ENCODE assay signal across 21 mouse cellular contexts in genomic region chr10:58328517-58329108, GRCm38 (mm10). TPM values are rescaled to one million over a fixed set of nuclear protein-coding genes. Genes with fewer than 3 reads are reported as not detected.
DNase-seq lines count a peak whose midpoint lies in the region; ATAC-seq and TF ChIP-seq lines count a peak whose summit lies in the region.
"Had no signal": no experiment of that assay in that cellular context is flagged by ENCODE, and none has a peak within 500 bp of the region (broad histone marks: within the 10 kb centered on the region; RNA-seq: fewer than 3 reads in every experiment).

No protein-coding gene starts in this region.

- no peaks in the 10 kb centered on the region for H3K36me3 ChIP-seq in liver, embryonic 14.5 days (replicated peaks; ENCODE audit: control insufficient read depth, insufficient read depth, low read depth)
- H3K36me3 ChIP-seq in liver, embryonic 12.5 days, result peaks cover 4% of the 10 kb centered on the region
- H3K36me3 ChIP-seq in kidney, embryonic 16.5 days (ENCODE audit: insufficient read depth, low read length), result no peaks in the 10 kb centered on the region
- H3K36me3 ChIP-seq in liver, embryonic 16.5 days (ENCODE audit: control insufficient read depth, insufficient read depth), result no peaks in the 10 kb centered on the region
- H3K36me3 ChIP-seq: heart, embryonic 15.5 days; midbrain, embryonic 15.5 days had no signal

- TF ChIP-seq CTCF in liver, embryonic 14.5 days (IDR thresholded peaks at IDR 0.05; ENCODE audit: low read depth), result no peak

- H3K27me3 ChIP-seq in liver, embryonic 14.5 days (ENCODE audit: control insufficient read depth, insufficient read depth, low read length), result no peaks in the 10 kb centered on the region
- no peaks in the 10 kb centered on the region for H3K27me3 ChIP-seq in liver, embryonic 12.5 days (replicated peaks)
- no peaks in the 10 kb centered on the region for H3K27me3 ChIP-seq in kidney, embryonic 16.5 days (ENCODE audit: insufficient read depth, low read length)
- H3K27me3 ChIP-seq in liver, embryonic 16.5 days (ENCODE audit: control insufficient read depth, insufficient read depth, low read depth, low read length), result no peaks in the 10 kb centered on the region
- H3K27me3 ChIP-seq: forebrain, embryonic 13.5 days; heart, embryonic 15.5 days; midbrain, embryonic 15.5 days had no signal

- H3K4me1 ChIP-seq in liver, embryonic 14.5 days (replicated peaks; ENCODE audit: control insufficient read depth in 2 of 2, insufficient read depth in 2 of 2, low read length in 1 of 2), result peaks cover 16 to 30% of the 10 kb centered on the region in 2 experiments
- H3K4me1 ChIP-seq in liver, embryonic 12.5 days, result peaks cover 53% of the 10 kb centered on the region
- peaks cover 19% of the 10 kb centered on the region for H3K4me1 ChIP-seq in kidney, embryonic 16.5 days (ENCODE audit: insufficient read depth, low read length)
- H3K4me1 ChIP-seq in liver, embryonic 16.5 days (ENCODE audit: control insufficient read depth, low read depth, low read length), result peaks cover 19% of the 10 kb centered on the region

- intact Hi-C loops in left cerebral cortex, postnatal 10 days (cut with DNase I), result no loop called here

- H3K4me3 ChIP-seq in liver, embryonic 14.5 days (ENCODE audit: insufficient read depth in 1 of 2, low read depth in 2 of 2, low read length in 2 of 2), result no peak overlapping the region
- no peak overlapping the region for H3K4me3 ChIP-seq in liver, embryonic 12.5 days
- H3K4me3 ChIP-seq in kidney, embryonic 16.5 days (ENCODE audit: low read length), result no peak overlapping the region
- no peak overlapping the region for H3K4me3 ChIP-seq in liver, embryonic 16.5 days (ENCODE audit: low read depth, low read length)
- H3K4me3 ChIP-seq: erythroblast, embryonic 14.5 days; forebrain, embryonic 13.5 days; heart, adult 2 months; heart, embryonic 15.5 days; layer of hippocampus, adult 2 months; midbrain, embryonic 15.5 days; myocyte had no signal

- no peak overlapping the region for H3K9ac ChIP-seq in liver, embryonic 14.5 days (replicated peaks)
- H3K9ac ChIP-seq in liver, embryonic 12.5 days, result no peak overlapping the region
- H3K9ac ChIP-seq in kidney, embryonic 16.5 days (replicated peaks; ENCODE audit: low read length), result no peak overlapping the region
- H3K9ac ChIP-seq in liver, embryonic 16.5 days (ENCODE audit: low read depth, low read length), result no peak overlapping the region
- H3K9ac ChIP-seq: forebrain, embryonic 13.5 days; heart, embryonic 15.5 days; midbrain, embryonic 15.5 days had no signal

- no peaks in the 10 kb centered on the region for H3K9me3 ChIP-seq in liver, embryonic 14.5 days (ENCODE audit: control insufficient read depth, low read length)
- no peaks in the 10 kb centered on the region for H3K9me3 ChIP-seq in liver, embryonic 12.5 days (replicated peaks)
- no peaks in the 10 kb centered on the region for H3K9me3 ChIP-seq in kidney, embryonic 16.5 days (ENCODE audit: low read length)
- no peaks in the 10 kb centered on the region for H3K9me3 ChIP-seq in liver, embryonic 16.5 days (replicated peaks; ENCODE audit: control insufficient read depth, low read length)
- H3K9me3 ChIP-seq: forebrain, embryonic 13.5 days; G1E; heart, embryonic 15.5 days; midbrain, embryonic 15.5 days had no signal

- H3K4me2 ChIP-seq in liver, embryonic 14.5 days (ENCODE audit: low read depth), result peak overlapping the region; percentile 18; the same call in 1 of the 2 replicates
- H3K4me2 ChIP-seq in liver, embryonic 12.5 days, result no peak overlapping the region
- H3K4me2 ChIP-seq in kidney, embryonic 16.5 days (replicated peaks; ENCODE audit: low read depth, low read length), result no peak overlapping the region
- 0 out of 2 replicates have a peak overlapping the region, but pooled peaks have one; percentile 1 for H3K4me2 ChIP-seq in liver, embryonic 16.5 days (ENCODE audit: low read depth, low read length)
- H3K4me2 ChIP-seq: forebrain, embryonic 13.5 days; heart, embryonic 15.5 days; midbrain, embryonic 15.5 days had no signal

- ATAC-seq in liver, embryonic 14.5 days (ENCODE audit: insufficient read depth), result no peak
- no peak for ATAC-seq in liver, embryonic 12.5 days
- ATAC-seq in kidney, embryonic 16.5 days (ENCODE audit: low FRiP score, low TSS enrichment), result peak; percentile 80
- ATAC-seq in liver, embryonic 16.5 days (ENCODE audit: low read depth), result peak; percentile 51
- ATAC-seq: forebrain, embryonic 13.5 days; hindbrain, postnatal 0 days; midbrain, embryonic 15.5 days had no signal

- TF ChIP-seq EP300 in liver, embryonic 14.5 days (IDR thresholded peaks at IDR 0.05; ENCODE audit: low read depth), result no peak

- WGBS in liver, embryonic 14.5 days (ENCODE audit: insufficient replicate concordance), result 78% methylated on average over 8 of the region's 8 CpGs
- 85% methylated on average over 8 of the region's 8 CpGs for WGBS in liver, embryonic 12.5 days (ENCODE audit: insufficient replicate concordance)
- 86% methylated on average over 8 of the region's 8 CpGs for WGBS in kidney, embryonic 16.5 days
- 85% methylated on average over 8 of the region's 8 CpGs for WGBS in liver, embryonic 16.5 days (ENCODE audit: insufficient replicate concordance)

- no peak overlapping the region for H3K27ac ChIP-seq in liver, embryonic 14.5 days
- no peak overlapping the region for H3K27ac ChIP-seq in liver, embryonic 12.5 days
- H3K27ac ChIP-seq in kidney, embryonic 16.5 days (ENCODE audit: low read length), result peak overlapping the region; percentile 28; the same call in 1 of the 2 replicates
- H3K27ac ChIP-seq in liver, embryonic 16.5 days (ENCODE audit: low read length), result peak overlapping the region; percentile 42
- H3K27ac ChIP-seq: forebrain, embryonic 13.5 days; heart, adult 2 months; heart, embryonic 15.5 days; hindbrain, postnatal 0 days; layer of hippocampus, adult 2 months; midbrain, embryonic 15.5 days had no signal

- DNase-seq in liver, embryonic 14.5 days (ENCODE audit: low read depth in 3 of 3, low spot score in 3 of 3), result no peak
- DNase-seq in adipocyte (ENCODE audit: low spot score), result peak; percentile 25
- DNase-seq in adrenal gland, adult (ENCODE audit: inconsistent age in 2 of 2, low spot score in 1 of 2), result no peak
- DNase-seq in left cerebral cortex, postnatal 10 days (ENCODE audit: extremely low spot score in 1 of 2, low spot score in 2 of 2), result no peak
- DNase-seq: cerebellum, adult 2 months; heart, adult 2 months; heart, postnatal 4 days; layer of hippocampus, postnatal 36 days; lung, postnatal 10 days; thymus, postnatal 36 days had no signal

RNA-seq across cellular contexts. Expression of gene Lims1, which starts 5.3 kb away (rescaled TPM):
- 14.4 and 20.9 TPM in 2 replicates for polyA plus RNA-seq in liver, embryonic 14.5 days (2012; rRNA removed)
- 69.0 and 77.5 TPM in 2 replicates for polyA plus RNA-seq in liver, embryonic 14.5 days (2014; fragmentation: Nextera tagmentation; extraction: Ambion mirVana)
- 112 and 121 TPM in 2 replicates for polyA plus RNA-seq in liver, embryonic 12.5 days (2016; fragmentation: Nextera tagmentation; extraction: Ambion mirVana)
- 153 and 162 TPM in 2 replicates for polyA plus RNA-seq in kidney, embryonic 16.5 days (2015; fragmentation: Nextera tagmentation; extraction: Ambion mirVana)
- polyA plus RNA-seq in liver, embryonic 16.5 days (2015; fragmentation: Nextera tagmentation; extraction: Ambion mirVana), result 80.0 and 83.8 TPM in 2 replicates
- 10 to 100 TPM; 25.1 to 29.1 TPM for total RNA-seq in left cerebral cortex, postnatal 10 days (2021)

Comparison
In these comparisons a context has a peak if more than half of its experiments do, and no peak if none do; other contexts are left out.
1. ATAC-seq: peak in kidney, embryonic 16.5 days (single experiment) and liver, embryonic 16.5 days (single experiment); none in liver, embryonic 14.5 days (single experiment) and liver, embryonic 12.5 days (single experiment).
2. H3K27ac ChIP-seq: peak in kidney, embryonic 16.5 days (single experiment) and liver, embryonic 16.5 days (single experiment); none in liver, embryonic 14.5 days (single experiment) and liver, embryonic 12.5 days (single experiment).
3. H3K4me2 ChIP-seq: peak in liver, embryonic 14.5 days (single experiment) and liver, embryonic 16.5 days (single experiment); none in liver, embryonic 12.5 days (single experiment) and kidney, embryonic 16.5 days (single experiment).